Mouse (Mus musculus): ENCODE results near the gene 3110082I17Rik.

Gene 3110082I17Rik

GRCm38 (mm10) chr5:139374841-139375240 is 85.5 kb downstream of the 3110082I17Rik start:
- no peak for DNase-seq

- no peak for DNase-seq
Measured at GRCm38 (mm10) chr5:139373889-139374444, 86.4 kb downstream of the 3110082I17Rik start.

- no peak for DNase-seq
Measured at GRCm38 (mm10) chr5:139373126-139373525, 87.2 kb downstream of the 3110082I17Rik start.

GRCm38 (mm10) chr5:139371631-139372401 is 88.5 kb downstream of the 3110082I17Rik start:
- peak; percentile 88 for DNase-seq

GRCm38 (mm10) chr5:139371118-139371517 is 89.2 kb downstream of the 3110082I17Rik start:
- DNase-seq = no peak

GRCm38 (mm10) chr5:139370336-139370735 is 90.0 kb downstream of the 3110082I17Rik start:
- DNase-seq = no peak

GRCm38 (mm10) chr5:139368638-139369320 is 91.5 kb downstream of the 3110082I17Rik start:
- DNase-seq = no peak

GRCm38 (mm10) chr5:139367884-139368458 is 92.4 kb downstream of the 3110082I17Rik start:
- DNase-seq = no peak

GRCm38 (mm10) chr5:139366484-139366883 is 93.8 kb downstream of the 3110082I17Rik start:
- DNase-seq = no peak

- DNase-seq = no peak
Measured at GRCm38 (mm10) chr5:139365827-139366226, 94.5 kb downstream of the 3110082I17Rik start.

GRCm38 (mm10) chr5:139364911-139365571 is 95.3 kb downstream of the 3110082I17Rik start:
- no peak for DNase-seq

- DNase-seq = peak; percentile 83
Measured at GRCm38 (mm10) chr5:139364260-139364910, 95.9 kb downstream of the 3110082I17Rik start.

- no peak for DNase-seq
Measured at GRCm38 (mm10) chr5:139363858-139364257, 96.5 kb downstream of the 3110082I17Rik start.

GRCm38 (mm10) chr5:139359244-139359643 is 101.1 kb downstream of the 3110082I17Rik start:
- DNase-seq = no peak

GRCm38 (mm10) chr5:139358653-139359052 is 101.7 kb downstream of the 3110082I17Rik start:
- DNase-seq = no peak

GRCm38 (mm10) chr5:139355235-139355772 is 105.0 kb downstream of the 3110082I17Rik start:
- peak; percentile 77 for DNase-seq

- DNase-seq = no peak
Measured at GRCm38 (mm10) chr5:139353946-139354345, 106.4 kb downstream of the 3110082I17Rik start.

- DNase-seq = no peak
Measured at GRCm38 (mm10) chr5:139353496-139353895, 106.8 kb downstream of the 3110082I17Rik start.

GRCm38 (mm10) chr5:139352317-139352716 is 108.0 kb downstream of the 3110082I17Rik start, which contains the start of gene Cyp2w1:
Gene Cyp2w1, plus strand, starts transcription at chr5:139352617.
- DNase-seq = no peak

- DNase-seq = no peak
Measured at GRCm38 (mm10) chr5:139351628-139352027, 108.7 kb downstream of the 3110082I17Rik start.

GRCm38 (mm10) chr5:139351134-139351533 is 109.2 kb downstream of the 3110082I17Rik start, which contains the start of gene Cox19:
Gene Cox19, minus strand, starts transcription at chr5:139351418.
- DNase-seq = no peak

GRCm38 (mm10) chr5:139349713-139350112 is 110.6 kb downstream of the 3110082I17Rik start:
- DNase-seq = no peak

Measured in right cerebral cortex, postnatal 25 days (tissue).